Mouse (Mus musculus): Measurements from ENCODE around the gene Opcml. TPM values are rescaled to one million over a fixed set of nuclear protein-coding genes. Genes with fewer than 3 reads are reported as not detected.

Gene Opcml
- total RNA-seq (2023): not detected

GRCm38 (mm10) chr9:27790725-27791638, at the start of gene Opcml:
Gene Opcml (plus strand): TSS chr9:27790775.

